Mouse (Mus musculus) G1E (cell line): ENCODE results near the gene Stpg2. TPM values are rescaled to one million over a fixed set of nuclear protein-coding genes. Genes with fewer than 3 reads are reported as not detected.
"Not testable (repeated sequence)": the region's sequence is repeated elsewhere in the genome, so short reads cannot be mapped to it uniquely, and the experiment has no call there.

Experiments
- ATAC-seq: 2 replicates; pipeline ENCODE4 v1.8.0; 2016; ENCODE audit warnings: mild to moderate bottlenecking; ENCODE audit not compliant: insufficient number of reproducible peaks, poor library complexity, low FRiP score, severe bottlenecking; ENCODE audit errors: extremely low read depth
- DNase-seq: peaks from one replicate; pipeline ENCODE4 v3.0.0; 2012; ENCODE audit warnings: low spot score
- H3K27me3 ChIP-seq: 2 replicates; pipeline ENCODE4 v1.6.1; 2012; ENCODE audit warnings: mild to moderate bottlenecking, low read length, inconsistent platforms; ENCODE audit not compliant: insufficient read depth
- H3K36me3 ChIP-seq: replicated peaks from 2 replicates; pipeline ENCODE3; 2012; ENCODE audit warnings: mild to moderate bottlenecking, inconsistent platforms
- H3K4me1 ChIP-seq: 2 replicates; pipeline ENCODE4 v1.6.1; 2012; ENCODE audit warnings: low read depth, low read length, inconsistent platforms, mixed read lengths; ENCODE audit not compliant: insufficient read depth
- H3K4me3 ChIP-seq: 2 replicates; pipeline ENCODE4 v1.5.1; 2012; ENCODE audit warnings: low read depth, mild to moderate bottlenecking, inconsistent platforms, low read length, moderate library complexity, mixed read lengths
- H3K9me3 ChIP-seq: replicated peaks from 2 replicates; pipeline ENCODE4 v1.6.1; 2012; ENCODE audit warnings: inconsistent platforms
- CTCF ChIP-seq: IDR thresholded peaks from 2 replicates; pipeline ENCODE4 v1.5.1; 2012; ENCODE audit warnings: low read depth, low read length, inconsistent platforms, mixed read lengths
- GATA1 ChIP-seq: IDR thresholded peaks from 2 replicates; pipeline ENCODE4 v1.6.1; 2012; ENCODE audit warnings: borderline replicate concordance, low read length, inconsistent platforms, mixed read lengths
- GATA2 ChIP-seq: IDR thresholded peaks from 2 replicates; pipeline ENCODE4 v1.6.1; 2012; ENCODE audit warnings: low read depth, low read length, inconsistent platforms, borderline replicate concordance
- POLR2AphosphoS5 ChIP-seq: IDR thresholded peaks from 2 replicates; pipeline ENCODE4 v1.6.1; 2012; ENCODE audit warnings: low read depth, low read length, inconsistent platforms; ENCODE audit not compliant: insufficient replicate concordance
- TAL1 ChIP-seq: conservative IDR thresholded peaks from 2 replicates; pipeline ENCODE4 v1.6.1; 2012; ENCODE audit warnings: low read depth, low read length, inconsistent platforms, mixed read lengths
- polyA plus RNA-seq: library from polyadenylated mRNA; stranded (reverse); fragments of >175 nt; gene quantifications from 2 replicates; pipeline ENCODE4 v1.2.3, GENCODE M21; 2012
- total RNA-seq, 2 experiments: library from RNA; stranded (forward) in 1 of 2; stranded (reverse) in 1 of 2; fragments of 200-1000 nt in 1 of 2; fragments of >200 nt in 1 of 2; fragmentation: Nextera tagmentation in 1 of 2; gene quantifications; 2 replicates each; pipeline ENCODE4 v1.2.3; 2014 to 2017

The Stpg2 gene
- total and polyA plus RNA-seq, 3 experiments = not detected

- no peak for ATAC-seq
- no peak for DNase-seq
- no peaks in the 10 kb centered on the region for H3K36me3 ChIP-seq
- H3K4me1 ChIP-seq = peaks cover 18% of the 10 kb centered on the region
- TF ChIP-seq GATA2 (no peak), POLR2AphosphoS5 (no peak), TAL1 (no peak), CTCF (no peak), GATA1 (no peak)
- H3K4me3 ChIP-seq = no peak overlapping the region
- H3K9me3 ChIP-seq = no peaks in the 10 kb centered on the region
- no peaks in the 10 kb centered on the region for H3K27me3 ChIP-seq
Observed at GRCm38 (mm10) chr3:139676723-139677122, 471.2 kb downstream of the Stpg2 start.

- H3K36me3 ChIP-seq, H3K9me3 ChIP-seq, DNase-seq, H3K27me3 ChIP-seq, H3K4me3 ChIP-seq: not testable (repeated sequence)
- ATAC-seq = peak; percentile 64
- peaks cover 28% of the 10 kb centered on the region for H3K4me1 ChIP-seq
- TF ChIP-seq TAL1 = peak; percentile 46; the same call in 1 of the 2 replicates
Observed at GRCm38 (mm10) chr3:139704238-139704637, 498.7 kb downstream of the Stpg2 start.

DNA sequence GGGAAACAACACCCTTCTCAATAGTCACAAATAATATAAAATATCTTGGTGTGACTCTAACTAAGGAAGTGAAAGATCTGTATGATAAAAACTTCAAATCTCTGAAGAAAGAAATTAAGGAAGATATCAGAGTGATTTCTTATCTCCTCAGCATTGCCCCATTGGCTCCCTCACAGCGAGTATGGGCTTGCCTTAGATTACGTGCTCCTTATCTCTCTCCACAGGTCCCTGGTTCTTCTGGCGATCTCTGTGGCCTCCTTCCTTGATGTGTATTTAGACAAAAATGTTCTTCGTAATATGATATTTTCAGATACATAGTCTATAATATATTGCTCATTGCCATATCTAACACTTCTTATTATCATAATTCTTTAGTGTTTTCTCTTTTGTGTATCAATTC, 501.9 kb downstream of the Stpg2 start:
- H3K9me3 ChIP-seq, H3K36me3 ChIP-seq, H3K27me3 ChIP-seq, H3K4me3 ChIP-seq: not testable (repeated sequence)
- TF ChIP-seq TAL1 = peak; percentile 73; the same call in 1 of the 2 replicates
- H3K4me1 ChIP-seq = peaks cover 32% of the 10 kb centered on the region
- ATAC-seq (peak; percentile 100), DNase-seq (peak; percentile 55)

DNA sequence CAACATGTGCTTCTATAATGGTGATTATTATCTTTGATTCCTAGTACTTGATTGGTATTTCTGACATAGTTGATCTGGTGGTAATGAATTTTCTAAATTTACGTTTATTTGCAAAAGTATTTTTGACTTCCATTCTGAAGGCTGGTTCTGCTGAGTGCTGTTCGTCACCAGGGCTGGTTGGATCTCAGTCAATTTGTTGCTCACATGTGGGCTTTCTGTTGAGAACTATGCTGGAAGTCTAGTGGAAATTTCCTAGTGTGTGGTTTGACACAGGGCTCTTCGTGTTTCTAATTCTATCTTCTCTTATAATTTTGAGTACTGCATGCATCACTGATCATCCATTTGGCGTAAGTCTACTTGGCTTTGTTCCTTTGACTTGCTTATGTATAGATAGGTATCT, 504.3 kb downstream of the Stpg2 start:
- H3K4me1 ChIP-seq = peaks cover 21% of the 10 kb centered on the region
- H3K27me3 ChIP-seq = no peaks in the 10 kb centered on the region
- ATAC-seq (no peak), DNase-seq (no peak)
- H3K4me3 ChIP-seq = no peak overlapping the region
- H3K36me3 ChIP-seq = no peaks in the 10 kb centered on the region
- TF ChIP-seq GATA2 = no peak
- TF ChIP-seq TAL1 = no peak
- no peak for TF ChIP-seq GATA1
- no peak for TF ChIP-seq POLR2AphosphoS5
- TF ChIP-seq CTCF = no peak
- no peaks in the 10 kb centered on the region for H3K9me3 ChIP-seq

DNA sequence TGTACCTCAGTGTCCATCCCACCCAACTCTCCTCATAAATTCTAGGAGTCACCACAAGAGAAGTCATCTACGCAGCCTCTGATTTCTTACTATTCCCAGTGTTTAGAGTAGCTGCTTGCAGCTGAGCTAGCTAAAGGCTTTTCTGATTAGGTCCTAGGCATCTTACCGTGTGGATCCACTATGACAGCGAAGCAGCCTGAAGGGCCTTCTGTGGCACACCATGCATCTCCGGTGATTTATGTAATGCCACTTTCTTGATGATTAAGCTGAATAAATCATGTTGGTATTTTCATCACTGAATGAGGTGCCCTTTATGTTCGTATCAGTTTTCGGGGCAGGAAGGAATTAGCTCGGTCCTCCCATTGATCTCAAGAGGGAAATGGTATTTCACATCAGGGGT, 523.3 kb downstream of the Stpg2 start:
- Histone ChIP-seq H3K9me3 (no peaks in the 10 kb centered on the region), H3K27me3 (no peaks in the 10 kb centered on the region), H3K4me3 (no peak overlapping the region), H3K4me1 (peaks cover 5% of the 10 kb centered on the region), H3K36me3 (no peaks in the 10 kb centered on the region)
- DNase-seq (no peak), ATAC-seq (no peak)
- TF ChIP-seq GATA2 (no peak), TAL1 (no peak), POLR2AphosphoS5 (no peak), GATA1 (no peak), CTCF (no peak)

- TF ChIP-seq TAL1 = no peak
- no peak for TF ChIP-seq GATA1
- no peak for TF ChIP-seq CTCF
- TF ChIP-seq POLR2AphosphoS5 = no peak
- TF ChIP-seq GATA2 = no peak
- no peak for DNase-seq
- no peak for ATAC-seq
Observed at GRCm38 (mm10) chr3:139729248-139729647, 523.8 kb downstream of the Stpg2 start.

DNA sequence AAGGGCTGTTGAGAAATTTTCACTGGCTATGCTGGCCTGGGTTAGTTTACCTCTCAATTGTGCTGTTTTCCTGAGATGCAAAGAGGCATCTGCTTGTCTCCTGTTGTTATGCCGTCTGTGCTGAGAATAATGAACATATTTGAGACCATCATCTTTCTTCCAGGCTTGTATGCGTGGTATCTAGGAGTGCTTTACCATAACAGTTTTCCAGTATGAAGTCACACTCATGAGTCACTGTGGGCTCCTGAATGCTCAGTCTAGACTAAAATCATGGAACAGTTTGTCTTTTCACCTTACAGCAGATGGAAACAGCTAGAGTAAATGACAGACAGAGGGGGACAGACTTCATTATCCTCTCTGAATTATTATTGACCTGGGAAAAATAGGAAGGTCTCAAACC, 527.7 kb downstream of the Stpg2 start:
- no peaks in the 10 kb centered on the region for H3K36me3 ChIP-seq
- no peak for DNase-seq
- no peaks in the 10 kb centered on the region for H3K27me3 ChIP-seq
- TF ChIP-seq GATA2 = no peak
- no peak for TF ChIP-seq TAL1
- TF ChIP-seq GATA1 = no peak
- no peak for TF ChIP-seq CTCF
- TF ChIP-seq POLR2AphosphoS5 = no peak
- no peak for ATAC-seq
- H3K4me1 ChIP-seq = no peaks in the 10 kb centered on the region
- no peaks in the 10 kb centered on the region for H3K9me3 ChIP-seq
- H3K4me3 ChIP-seq = no peak overlapping the region

More at GRCm38 (mm10) chr3:139729248-139729647, 523.8 kb downstream of the Stpg2 start:
- H3K4me3 ChIP-seq = no peak overlapping the region
- H3K36me3 ChIP-seq = no peaks in the 10 kb centered on the region
- peaks cover 5% of the 10 kb centered on the region for H3K4me1 ChIP-seq
- H3K27me3 ChIP-seq = no peaks in the 10 kb centered on the region
- no peaks in the 10 kb centered on the region for H3K9me3 ChIP-seq
